Mouse (Mus musculus) adipocyte (in vitro differentiated cells): Measurements from ENCODE around the gene Defb42.
A peak's percentile ranks its signal among the peaks of the same experiment; 100 is the strongest.

ENCODE experiments used
- DNase-seq: peaks from one replicate; pipeline ENCODE4 v3.0.0-alpha.2; 2016; ENCODE audit warnings: low spot score

Defb42 gene

DNA sequence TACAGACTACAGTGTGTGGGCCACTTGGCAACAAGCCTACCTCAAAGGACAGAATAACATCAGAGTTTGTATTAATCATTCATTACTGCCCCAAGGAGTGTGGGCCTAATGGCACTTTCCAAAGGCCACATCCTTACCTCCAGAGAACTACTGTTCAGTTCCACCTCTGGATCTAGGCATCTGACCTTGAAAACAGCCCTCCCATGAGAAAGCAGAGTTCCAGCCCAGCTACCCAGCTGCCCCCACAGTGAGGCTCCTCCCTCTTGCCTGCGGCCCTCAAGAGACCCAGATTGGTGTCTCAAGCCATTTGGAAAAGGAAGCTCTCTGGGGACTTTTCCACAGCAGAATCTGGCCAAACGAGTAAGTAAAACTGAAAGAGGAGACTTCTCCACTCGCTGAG, at the start of gene Defb42:
TSS of gene Defb42 (plus strand) at position 301 of the 400 bp plus-strand sequence.
- no peak for DNase-seq

- no peak for DNase-seq
Measured at GRCm38 (mm10) chr14:62997777-62998176, 49.0 kb upstream of the Defb42 start, which contains the start of gene Defb47. Defb47 (plus strand) TSS chr14:62998077.

GRCm38 (mm10) chr14:62998977-62999376, 47.8 kb upstream of the Defb42 start:
- DNase-seq = no peak

DNA sequence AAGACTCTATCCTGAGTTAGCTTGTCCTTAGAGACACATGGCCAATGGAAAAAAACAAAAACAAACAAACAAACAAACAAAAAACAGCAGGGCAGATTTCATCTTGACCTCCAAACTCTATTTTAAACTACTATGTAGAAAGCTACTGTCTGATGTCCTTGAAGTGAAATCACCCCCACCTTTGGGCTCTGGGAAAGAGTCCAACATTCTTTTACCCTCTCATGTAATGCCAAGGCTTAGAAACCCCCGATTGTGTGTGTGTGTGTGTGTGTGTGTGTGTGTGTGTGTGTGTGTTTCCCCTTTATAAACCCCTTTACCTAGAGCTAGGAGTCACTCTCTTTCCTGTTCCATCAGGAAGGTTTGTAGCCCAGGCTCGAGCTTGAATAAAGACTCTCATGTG, 44.2 kb upstream of the Defb42 start:
- DNase-seq = no peak

GRCm38 (mm10) chr14:63011471-63011870, 35.3 kb upstream of the Defb42 start, which contains the start of gene Defb43:
Defb43 (plus strand) TSS chr14:63011771.
- no peak for DNase-seq

- no peak for DNase-seq
Measured at GRCm38 (mm10) chr14:63013082-63013481, 33.7 kb upstream of the Defb42 start.

- DNase-seq = no peak
Measured at GRCm38 (mm10) chr14:63014667-63015066, 32.1 kb upstream of the Defb42 start.

GRCm38 (mm10) chr14:63020524-63021156, 26.2 kb upstream of the Defb42 start:
- DNase-seq = peak; percentile 8

- no peak for DNase-seq
Measured at GRCm38 (mm10) chr14:63049910-63050370, 3.1 kb downstream of the Defb42 start, which contains the start of gene Defb30. Defb30 (minus strand) TSS chr14:63049960.

- DNase-seq = peak; percentile 64
Measured at GRCm38 (mm10) chr14:63050769-63051168, 4.0 kb downstream of the Defb42 start.

GRCm38 (mm10) chr14:63054729-63055128, 7.9 kb downstream of the Defb42 start:
- DNase-seq = no peak

DNA sequence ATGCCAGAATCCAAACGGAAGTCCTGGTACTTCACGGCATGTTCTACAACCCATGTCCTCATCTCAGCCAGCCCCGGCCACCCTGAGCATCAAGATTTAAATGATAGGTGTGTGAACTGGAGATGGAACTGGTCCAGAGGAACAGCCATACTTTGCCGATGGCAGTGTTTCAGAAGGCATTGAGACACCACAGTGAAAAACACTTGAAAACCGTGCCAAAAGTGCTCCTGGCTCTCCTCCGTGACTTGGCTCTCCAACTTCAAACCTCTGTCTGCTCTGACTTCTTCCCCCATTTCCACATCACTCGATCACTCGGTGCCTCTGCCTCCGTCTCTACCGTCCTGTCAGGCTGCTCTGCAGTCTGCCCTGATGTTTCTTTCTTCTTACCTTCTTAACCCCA, 13.6 kb downstream of the Defb42 start:
- peak; percentile 64 for DNase-seq

DNA sequence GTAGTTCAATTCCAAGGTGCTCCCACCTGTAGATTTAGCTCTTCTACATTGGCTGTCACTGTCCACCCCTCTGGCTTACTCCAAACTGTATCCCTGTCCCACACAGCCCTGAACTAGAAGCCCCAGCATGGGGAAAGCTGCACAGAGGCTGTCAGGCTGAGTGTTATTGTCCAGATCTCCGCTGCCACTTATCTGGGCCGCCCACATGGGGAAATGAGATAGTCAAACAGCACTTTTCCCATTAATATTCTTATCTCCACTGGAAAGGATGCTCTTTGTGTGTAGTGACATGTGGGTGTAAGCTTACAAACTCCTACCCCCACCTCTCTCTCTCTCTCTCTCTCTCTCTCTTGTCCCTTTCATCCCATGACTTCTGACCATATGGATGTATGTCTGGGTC, 15.4 kb downstream of the Defb42 start:
- no peak for DNase-seq

GRCm38 (mm10) chr14:63065391-63065790, 18.6 kb downstream of the Defb42 start:
- DNase-seq = no peak

DNA sequence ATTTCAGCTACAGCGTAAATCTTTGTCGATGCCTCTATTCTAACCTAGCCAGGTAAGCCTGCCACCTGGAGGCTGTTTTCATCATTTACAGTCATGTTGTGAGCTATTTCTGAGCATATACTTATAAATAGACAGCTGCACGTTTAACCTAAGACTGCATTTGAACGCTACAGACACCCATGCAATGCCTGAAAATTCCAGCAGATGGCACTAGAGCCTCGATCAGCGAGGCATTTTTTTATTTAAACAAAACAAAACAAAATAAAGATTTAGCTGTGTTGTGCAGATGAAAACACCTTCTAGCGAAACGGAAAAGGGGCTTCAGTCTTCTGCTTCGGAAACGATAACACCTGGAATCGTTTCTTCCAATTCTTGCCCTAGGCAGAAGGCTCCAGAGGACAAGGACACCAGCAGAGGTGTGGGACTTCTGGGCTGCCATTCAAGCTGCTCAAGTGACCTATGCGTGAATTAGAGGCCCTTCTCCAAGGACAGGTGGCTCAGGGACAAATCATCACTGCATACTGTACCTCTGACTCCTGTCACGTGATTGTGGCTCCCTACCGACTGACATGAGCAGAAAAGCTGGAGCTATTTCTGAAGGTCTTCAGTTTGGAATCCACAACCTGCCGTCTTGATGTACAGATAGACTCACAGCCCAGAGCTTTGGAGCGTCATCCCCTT, 20.0 kb downstream of the Defb42 start:
- peak; percentile 62 for DNase-seq

GRCm38 (mm10) chr14:63067708-63068107, 20.9 kb downstream of the Defb42 start:
- no peak for DNase-seq
